Comparison of ENCODE assay signal across 12 mouse cellular contexts in the genomic region with DNA sequence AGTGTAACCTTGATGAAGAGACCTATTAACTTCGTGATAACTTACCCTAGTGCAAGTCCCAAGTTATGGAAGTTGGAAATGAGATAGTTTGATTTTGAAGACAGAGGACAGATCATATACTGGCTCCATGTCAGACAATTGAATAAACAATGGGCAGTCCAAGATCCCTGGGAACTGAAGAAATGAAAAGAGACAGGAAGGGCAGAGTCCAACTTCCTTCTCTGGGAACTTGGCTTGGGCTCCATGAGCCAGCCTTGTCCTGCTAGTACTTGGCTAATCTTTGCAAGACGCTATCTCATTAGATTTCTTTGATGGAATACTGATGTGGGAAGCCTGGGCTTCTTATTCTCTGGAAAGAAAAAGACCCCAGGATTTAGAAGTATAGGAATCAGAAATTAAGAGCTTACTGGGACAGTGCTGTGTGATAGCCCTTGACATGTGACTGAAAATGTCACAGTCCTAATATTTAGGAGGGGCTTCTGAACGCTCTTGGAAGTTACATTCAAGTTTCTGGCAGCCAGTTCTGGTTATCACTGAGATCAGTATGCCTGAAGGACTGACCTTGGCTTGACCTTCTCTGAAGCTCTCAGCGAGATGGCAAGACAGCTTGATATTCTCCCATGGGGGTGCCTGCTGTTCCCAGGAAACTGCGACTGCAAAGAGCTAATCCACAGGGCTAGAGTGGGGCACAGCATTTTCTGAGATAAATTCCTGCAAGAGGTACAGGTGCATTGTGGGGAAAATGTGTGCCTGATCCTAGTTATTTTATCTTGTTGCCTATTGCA.
DNase-seq lines count a peak whose midpoint lies in the region; ATAC-seq and TF ChIP-seq lines count a peak whose summit lies in the region.
"Had no signal": no experiment of that assay in that cellular context is flagged by ENCODE, and none has a peak within 500 bp of the region (broad histone marks: within the 10 kb centered on the region; RNA-seq: fewer than 3 reads in every experiment).

No protein-coding gene starts in this region.

- peaks cover 14% of the 10 kb centered on the region for H3K4me1 ChIP-seq in lung, adult 2 months (ENCODE audit: control insufficient read depth, insufficient read depth, low read length)
- peaks cover 14% of the 10 kb centered on the region for H3K4me1 ChIP-seq in heart, embryonic 16.5 days (ENCODE audit: control insufficient read depth, insufficient read depth, low read length)
- no peaks in the 10 kb centered on the region for H3K4me1 ChIP-seq in limb, embryonic 10.5 days
- no peaks in the 10 kb centered on the region for H3K4me1 ChIP-seq in stomach, postnatal 0 days (replicated peaks; ENCODE audit: control insufficient read depth, insufficient read depth)

- no peak overlapping the region for H3K4me2 ChIP-seq in heart, embryonic 16.5 days (ENCODE audit: low read depth, low read length)
- H3K4me2 ChIP-seq in stomach, postnatal 0 days (replicated peaks; ENCODE audit: low read depth) = no peak overlapping the region
- H3K4me2 ChIP-seq: embryonic facial prominence, embryonic 13.5 days; neural tube, embryonic 13.5 days had no signal

- no peak for ATAC-seq in heart, embryonic 16.5 days (replicated peaks; ENCODE audit: extremely low read depth, insufficient read depth, low FRiP score)
- ATAC-seq in stomach, postnatal 0 days (ENCODE audit: low FRiP score, low TSS enrichment) = no peak

- no peak for TF ChIP-seq CTCF in lung, adult 2 months (IDR thresholded peaks at IDR 0.05; ENCODE audit: insufficient read depth, low read length)
- TF ChIP-seq CTCF in stomach, postnatal 0 days (IDR thresholded peaks at IDR 0.05; ENCODE audit: low read depth) = no peak

- TF ChIP-seq POLR2A in lung, adult 2 months (IDR thresholded peaks at IDR 0.05; ENCODE audit: borderline replicate concordance, extremely low read depth, low read depth, low read length) = no peak

- 21% methylated on average over 5 of the region's 5 CpGs for WGBS in lung, adult 2 months
- WGBS in heart, embryonic 16.5 days = 24% methylated on average over 5 of the region's 5 CpGs
- WGBS in limb, embryonic 10.5 days = 49% methylated on average over 5 of the region's 5 CpGs
- WGBS in stomach, postnatal 0 days = 37% methylated on average over 5 of the region's 5 CpGs

- peak overlapping the region; percentile 64 for H3K27ac ChIP-seq in heart, embryonic 16.5 days (ENCODE audit: low read length)
- H3K27ac ChIP-seq in limb, embryonic 10.5 days = no peak overlapping the region
- peak overlapping the region; percentile 30; the same call in 1 of the 2 replicates for H3K27ac ChIP-seq in stomach, postnatal 0 days (replicated peaks)
- H3K27ac ChIP-seq: embryonic facial prominence, embryonic 13.5 days; neural tube, embryonic 13.5 days had no signal

- TF ChIP-seq EP300 in stomach, postnatal 0 days (optimal IDR thresholded peaks at IDR 0.05) = no peak

- no peaks in the 10 kb centered on the region for H3K27me3 ChIP-seq in heart, embryonic 16.5 days (ENCODE audit: control insufficient read depth, insufficient read depth, low read length)
- no peaks in the 10 kb centered on the region for H3K27me3 ChIP-seq in limb, embryonic 10.5 days (ENCODE audit: low read depth, poor library complexity, severe bottlenecking)
- no peaks in the 10 kb centered on the region for H3K27me3 ChIP-seq in stomach, postnatal 0 days (ENCODE audit: control insufficient read depth, insufficient read depth, low read length)
- H3K27me3 ChIP-seq: embryonic facial prominence, embryonic 13.5 days; neural tube, embryonic 13.5 days had no signal

- peak; percentile 20 to 48 for DNase-seq in lung, adult 18-20 months
- no peak for DNase-seq in lung, adult 2 months
- DNase-seq in limb, embryonic 10.5 days (ENCODE audit: low spot score) = peak; percentile 24
- no peak for DNase-seq in stomach, postnatal 0 days (ENCODE audit: low spot score)
- DNase-seq in neural tube, embryonic 10.5 days (ENCODE audit: extremely low spot score, low spot score) = no peak
- DNase-seq in cerebellum, adult 11-12 months = no peak
- DNase-seq: gastrocnemius, postnatal 10 days; layer of hippocampus, postnatal 36 days had no signal

- no peak overlapping the region for H3K9ac ChIP-seq in heart, embryonic 16.5 days (ENCODE audit: low read length)
- H3K9ac ChIP-seq in stomach, postnatal 0 days (ENCODE audit: low read length) = no peak overlapping the region
- H3K9ac ChIP-seq: embryonic facial prominence, embryonic 13.5 days; neural tube, embryonic 13.5 days had no signal

- no peak overlapping the region for H3K4me3 ChIP-seq in lung, adult 2 months (replicated peaks; ENCODE audit: extremely low read depth, low read depth, low read length)
- H3K4me3 ChIP-seq in heart, embryonic 16.5 days (ENCODE audit: low read length) = no peak overlapping the region
- no peak overlapping the region for H3K4me3 ChIP-seq in limb, embryonic 10.5 days
- H3K4me3 ChIP-seq in stomach, postnatal 0 days (ENCODE audit: low read depth, low read length) = no peak overlapping the region
- H3K4me3 ChIP-seq: embryonic facial prominence, embryonic 13.5 days; neural tube, embryonic 13.5 days had no signal

- H3K36me3 ChIP-seq in heart, embryonic 16.5 days (ENCODE audit: control insufficient read depth, insufficient read depth) = no peaks in the 10 kb centered on the region
- H3K36me3 ChIP-seq in limb, embryonic 10.5 days = no peaks in the 10 kb centered on the region
- H3K36me3 ChIP-seq in stomach, postnatal 0 days (ENCODE audit: control insufficient read depth, insufficient read depth, low read length) = no peaks in the 10 kb centered on the region
- H3K36me3 ChIP-seq: embryonic facial prominence, embryonic 13.5 days; G1E; neural tube, embryonic 13.5 days had no signal

- H3K9me3 ChIP-seq in heart, embryonic 16.5 days (replicated peaks; ENCODE audit: control insufficient read depth, low read length) = no peaks in the 10 kb centered on the region
- H3K9me3 ChIP-seq in limb, embryonic 10.5 days (replicated peaks) = no peaks in the 10 kb centered on the region
- no peaks in the 10 kb centered on the region for H3K9me3 ChIP-seq in stomach, postnatal 0 days (ENCODE audit: control insufficient read depth, low read length)
- H3K9me3 ChIP-seq: embryonic facial prominence, embryonic 13.5 days; neural tube, embryonic 13.5 days had no signal

Comparison
In these comparisons a context has a peak if more than half of its experiments do, and no peak if none do; other contexts are left out.
1. DNase-seq: peak in lung, adult 18-20 months (2 of 2) and limb, embryonic 10.5 days (single experiment); none in lung, adult 2 months (single experiment), stomach, postnatal 0 days (single experiment), neural tube, embryonic 10.5 days (single experiment) and cerebellum, adult 11-12 months (single experiment).